Mouse (Mus musculus) midbrain, embryonic 12.5 days (tissue): ENCODE results near the gene Gys1. TPM values are rescaled to one million over a fixed set of nuclear protein-coding genes. Genes with fewer than 3 reads are reported as not detected.

Experiments used
- ATAC-seq: fragments of 200-750 bp; cut with Nextera tagmentation; 2 replicates; pipeline ENCODE4 v1.8.0; 2017; ENCODE audit warnings: low read depth, moderate TSS enrichment, moderate library complexity; ENCODE audit not compliant: low FRiP score
- H3K27ac ChIP-seq: fragments of 300-500 bp; sonication (generic); replicated peaks from 2 replicates; pipeline ENCODE4 v1.5.1; 2016; ENCODE audit warnings: mild to moderate bottlenecking
- H3K27me3 ChIP-seq: fragments of 300-500 bp; sonication (generic); 2 replicates; pipeline ENCODE4 v1.6.1; 2016; ENCODE audit warnings: mild to moderate bottlenecking
- H3K36me3 ChIP-seq: fragments of 300-500 bp; sonication (generic); 2 replicates; pipeline ENCODE4 v1.6.1; 2016
- H3K4me1 ChIP-seq: fragments of 300-500 bp; sonication (generic); 2 replicates; pipeline ENCODE4 v1.6.1; 2016
- H3K4me2 ChIP-seq: fragments of 300-500 bp; sonication (generic); replicated peaks from 2 replicates; pipeline ENCODE4 v1.6.1; 2016; ENCODE audit warnings: mild to moderate bottlenecking, moderate library complexity
- H3K4me3 ChIP-seq: fragments of 300-500 bp; sonication (generic); 2 replicates; pipeline ENCODE4 v1.5.1; 2016; ENCODE audit warnings: mild to moderate bottlenecking
- H3K9ac ChIP-seq: fragments of 300-500 bp; sonication (generic); replicated peaks from 2 replicates; pipeline ENCODE4 v1.6.1; 2016; ENCODE audit warnings: mild to moderate bottlenecking, moderate library complexity
- H3K9me3 ChIP-seq: fragments of 300-500 bp; sonication (generic); 2 replicates; pipeline ENCODE4 v1.6.1; 2016; ENCODE audit warnings: mild to moderate bottlenecking
- WGBS: fragments of 180-500 bp; shearing (Covaris S2); methylation state at CpG from one replicate; pipeline ENCODE4 v1.1.7; 2016; 5-methylcytosine and 5-hydroxymethylcytosine counted together
- microRNA-seq: library from miRNA; unstranded; fragments of <30 nt; microRNA quantifications from one replicate; pipeline ENCODE4, GENCODE M21; 2017
- polyA plus RNA-seq: library from polyadenylated mRNA; unstranded; fragments of >200 nt; fragmentation: Nextera tagmentation; extraction: Ambion mirVana; gene quantifications from 2 replicates; pipeline ENCODE4 v1.2.1, GENCODE M21; 2016

The Gys1 gene
- polyA plus RNA-seq, 1 experiment from 2014 or later = 32.4 TPM

GRCm38 (mm10) chr7:45488293-45489204 lies 53.9 kb downstream of the Gys1 start, which contains the start of gene Dhdh:
Gene Dhdh, minus strand, starts transcription at chr7:45488805.
- WGBS = 5% methylated on average over 38 of the region's 38 CpGs
- H3K9me3 ChIP-seq = no peaks in the 10 kb centered on the region
- ATAC-seq = peak; percentile 57
- peak within 1 kb of the TSS; percentile 62 for H3K27ac ChIP-seq
- peak within 1 kb of the TSS; percentile 63 for H3K9ac ChIP-seq
- peak within 1 kb of the TSS; percentile 48 for H3K4me3 ChIP-seq
- H3K4me2 ChIP-seq = peak within 1 kb of the TSS; percentile 66
- H3K36me3 ChIP-seq = peaks cover 9% of the 10 kb centered on the region
- peaks cover 13% of the 10 kb centered on the region; the same call in 1 of the 2 replicates for H3K4me1 ChIP-seq
- H3K27me3 ChIP-seq = no peaks in the 10 kb centered on the region

DNA sequence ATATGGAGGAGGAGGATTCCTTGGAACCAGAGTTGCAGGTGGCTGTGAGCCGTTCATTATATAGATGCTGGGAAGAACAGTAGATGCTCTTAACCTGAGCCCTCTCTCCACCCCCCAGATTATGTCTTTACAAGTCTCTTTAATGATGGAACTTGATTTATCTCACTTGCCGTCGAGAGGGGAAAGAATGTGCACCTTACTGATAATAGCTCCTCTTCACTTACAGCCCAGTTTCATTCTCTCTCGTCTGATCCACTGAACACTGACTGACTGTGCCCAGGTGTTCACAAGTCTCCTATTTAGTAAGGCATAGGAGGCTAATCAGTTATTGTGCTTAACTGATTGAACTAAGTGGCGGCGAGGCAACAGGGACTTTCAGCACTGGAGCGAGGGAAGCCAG lies 54.9 kb downstream of the Gys1 start:
- ATAC-seq = no peak
- H3K9me3 ChIP-seq = no peaks in the 10 kb centered on the region
- no peak overlapping the region for H3K27ac ChIP-seq
- no peak overlapping the region for H3K4me3 ChIP-seq
- H3K4me1 ChIP-seq = peaks cover 13% of the 10 kb centered on the region; the same call in 1 of the 2 replicates
- H3K9ac ChIP-seq = no peak overlapping the region
- WGBS = 88% methylated on average over 7 of the region's 7 CpGs
- peaks cover 20% of the 10 kb centered on the region for H3K36me3 ChIP-seq
- H3K4me2 ChIP-seq = no peak overlapping the region
- no peaks in the 10 kb centered on the region for H3K27me3 ChIP-seq

DNA sequence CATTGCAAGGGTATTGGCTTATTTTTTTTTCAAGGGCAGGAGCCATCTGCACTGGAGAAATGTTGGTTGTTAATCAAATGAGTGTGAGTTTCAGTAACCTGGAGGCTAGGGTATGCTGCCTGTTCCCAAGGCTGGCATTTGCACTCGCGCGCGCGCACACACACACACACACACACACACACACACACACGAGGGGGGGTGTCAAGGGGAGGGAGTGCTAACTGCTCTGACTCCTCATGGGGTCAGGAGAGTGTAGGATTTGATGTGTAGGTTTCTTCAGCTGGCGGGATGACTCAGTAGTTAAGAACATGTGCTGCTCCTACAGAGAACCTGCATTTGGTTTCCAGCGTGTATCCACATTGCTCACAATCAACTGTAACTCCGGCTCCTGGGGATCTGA lies 56.2 kb downstream of the Gys1 start:
- no peaks in the 10 kb centered on the region for H3K9me3 ChIP-seq
- H3K36me3 ChIP-seq = peaks cover 32% of the 10 kb centered on the region
- WGBS = 41% methylated on average over 9 of the region's 9 CpGs
- no peaks in the 10 kb centered on the region for H3K27me3 ChIP-seq
- ATAC-seq = no peak
- H3K4me3 ChIP-seq = no peak overlapping the region
- H3K4me2 ChIP-seq = no peak overlapping the region
- no peak overlapping the region for H3K9ac ChIP-seq
- H3K4me1 ChIP-seq = peaks cover 13% of the 10 kb centered on the region; the same call in 1 of the 2 replicates
- no peak overlapping the region for H3K27ac ChIP-seq

DNA sequence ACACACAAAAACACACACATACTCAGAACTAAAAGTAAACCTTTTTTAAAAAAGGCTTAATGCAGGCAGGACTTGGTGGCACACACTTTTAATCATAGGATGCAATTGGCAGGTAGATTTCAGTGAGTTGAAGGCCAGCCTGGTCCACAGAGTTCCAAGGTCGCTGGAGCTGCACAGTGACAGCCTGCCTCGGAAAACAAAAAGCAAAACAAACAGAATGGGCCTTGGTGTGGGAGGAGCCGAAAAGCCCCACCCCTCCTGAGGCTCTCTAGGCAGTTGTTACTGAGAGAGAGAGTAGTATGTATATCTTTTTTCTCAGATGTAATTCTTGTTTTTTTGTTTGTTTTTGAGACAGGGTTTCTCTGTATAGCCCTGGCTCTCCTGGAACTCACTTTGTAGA lies 56.6 kb downstream of the Gys1 start:
- Histone ChIP-seq H3K4me2 (no peak overlapping the region), H3K27ac (no peak overlapping the region), H3K4me3 (no peak overlapping the region), H3K27me3 (no peaks in the 10 kb centered on the region), H3K9me3 (no peaks in the 10 kb centered on the region), H3K4me1 (peaks cover 13% of the 10 kb centered on the region; the same call in 1 of the 2 replicates), H3K36me3 (peaks cover 36% of the 10 kb centered on the region), H3K9ac (no peak overlapping the region)
- 19% methylated on average over 3 of the region's 3 CpGs for WGBS
- no peak for ATAC-seq

- H3K27ac ChIP-seq = no peak overlapping the region
- H3K9me3 ChIP-seq = no peaks in the 10 kb centered on the region
- no peaks in the 10 kb centered on the region for H3K27me3 ChIP-seq
- no peak for ATAC-seq
- no peak overlapping the region for H3K9ac ChIP-seq
- 93% methylated on average over 8 of the region's 8 CpGs for WGBS
- no peak overlapping the region for H3K4me3 ChIP-seq
- H3K4me2 ChIP-seq = no peak overlapping the region
- H3K36me3 ChIP-seq = peaks cover 45% of the 10 kb centered on the region
- H3K4me1 ChIP-seq = peaks cover 13% of the 10 kb centered on the region; the same call in 1 of the 2 replicates
Measured at GRCm38 (mm10) chr7:45492225-45492844, 57.7 kb downstream of the Gys1 start.

DNA sequence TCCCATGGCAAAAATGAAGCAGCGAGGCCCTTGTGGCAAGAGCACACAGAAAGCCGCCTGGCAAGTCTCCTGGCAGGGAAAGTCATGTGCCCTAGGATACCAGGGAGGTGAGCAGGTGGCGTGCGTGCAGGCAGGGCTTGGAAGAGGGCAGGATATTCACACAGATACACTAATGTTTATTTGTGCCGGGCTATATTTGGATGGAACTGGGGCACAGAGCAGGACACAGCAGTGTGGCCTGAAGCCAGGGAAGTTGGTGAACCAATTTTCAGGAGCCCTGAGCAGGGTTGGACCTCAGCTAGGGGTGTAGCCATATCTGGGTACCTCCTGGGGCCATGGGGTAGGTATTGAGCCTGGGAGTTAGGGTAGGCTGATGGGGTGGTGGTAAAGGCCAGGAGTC lies 58.3 kb downstream of the Gys1 start:
- WGBS = 95% methylated on average over 5 of the region's 5 CpGs
- Histone ChIP-seq H3K27me3 (no peaks in the 10 kb centered on the region), H3K36me3 (peaks cover 51% of the 10 kb centered on the region), H3K4me2 (no peak overlapping the region), H3K27ac (no peak overlapping the region), H3K9ac (no peak overlapping the region), H3K9me3 (no peaks in the 10 kb centered on the region), H3K4me1 (peaks cover 13% of the 10 kb centered on the region; the same call in 1 of the 2 replicates), H3K4me3 (no peak overlapping the region)
- no peak for ATAC-seq

DNA sequence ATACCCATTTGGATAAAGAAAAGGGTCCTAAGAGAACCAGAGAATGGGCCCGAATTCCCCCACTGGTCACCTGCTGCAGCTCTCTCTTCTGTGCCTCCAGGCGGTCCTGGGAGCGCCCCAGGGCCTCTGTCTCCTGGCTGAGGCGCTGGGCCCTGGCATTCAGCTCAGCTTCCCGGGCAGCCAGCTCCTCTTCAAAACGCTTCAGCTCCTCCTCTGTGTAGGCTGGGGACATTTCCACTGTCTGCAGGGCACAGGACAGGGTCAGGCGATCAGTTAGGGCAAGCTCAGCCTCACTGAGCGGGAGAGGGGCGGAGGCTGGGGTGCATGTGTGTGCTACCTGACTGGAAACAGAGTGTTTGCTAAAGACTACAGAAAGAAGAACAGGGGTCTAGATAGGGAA lies 59.9 kb downstream of the Gys1 start:
- no peak overlapping the region for H3K27ac ChIP-seq
- H3K4me2 ChIP-seq = no peak overlapping the region
- H3K4me3 ChIP-seq = no peak overlapping the region
- peaks cover 67% of the 10 kb centered on the region for H3K36me3 ChIP-seq
- H3K27me3 ChIP-seq = no peaks in the 10 kb centered on the region
- WGBS = 77% methylated on average over 9 of the region's 9 CpGs
- H3K4me1 ChIP-seq = peaks cover 5% of the 10 kb centered on the region; the same call in 1 of the 2 replicates
- no peak for ATAC-seq
- no peaks in the 10 kb centered on the region for H3K9me3 ChIP-seq
- H3K9ac ChIP-seq = no peak overlapping the region

DNA sequence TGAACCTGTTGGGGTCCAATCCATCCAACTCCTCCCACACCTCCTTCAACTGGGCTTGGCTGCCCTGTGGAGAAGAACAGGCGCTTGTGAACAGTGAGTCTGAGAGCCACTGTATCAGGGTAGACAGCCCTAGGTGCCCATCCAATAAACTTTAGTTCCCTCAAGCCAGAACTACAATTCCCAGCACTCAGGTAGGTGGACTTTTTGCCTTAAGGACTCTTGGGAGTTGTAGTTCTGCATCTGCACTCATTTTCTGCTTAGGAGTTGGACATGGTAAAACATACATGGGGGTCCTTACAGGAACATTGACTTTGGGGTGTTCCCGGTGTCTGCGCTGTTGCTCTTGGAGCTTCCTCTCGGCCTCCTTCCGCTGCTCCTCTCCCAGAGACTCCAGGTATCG lies 63.8 kb downstream of the Gys1 start:
- WGBS = 95% methylated on average over 6 of the region's 6 CpGs
- Histone ChIP-seq H3K4me2 (no peak overlapping the region), H3K4me3 (no peak overlapping the region), H3K27ac (no peak overlapping the region), H3K4me1 (no peaks in the 10 kb centered on the region), H3K27me3 (no peaks in the 10 kb centered on the region), H3K9me3 (no peaks in the 10 kb centered on the region), H3K9ac (no peak overlapping the region), H3K36me3 (peaks cover 86% of the 10 kb centered on the region)
- no peak for ATAC-seq

Small RNAs within 50 kb of the gene (microRNA-seq; reads per million reads assigned to microRNA genes)
- gene Gm22133 = not detected

Other genes starting within 250 kb of the Gys1 start
- 0.63 and 0.75 TPM in 2 replicates for gene Ccdc155, start 230.0 kb upstream of the Gys1 start, polyA plus RNA-seq
- gene Dkkl1, start 222.7 kb upstream of the Gys1 start, polyA plus RNA-seq = 1.0 and 1.4 TPM in 2 replicates
- gene Tead2, start 219.1 kb upstream of the Gys1 start, polyA plus RNA-seq = 237 and 248 TPM in 2 replicates
- 1.3 and 1.7 TPM in 2 replicates for gene Cd37, start 195.7 kb upstream of the Gys1 start, polyA plus RNA-seq
- 0.14 TPM in 1 of 2 replicates, not detected in the other for gene Slc6a16, start 193.8 kb upstream of the Gys1 start, polyA plus RNA-seq
- not detected in 2 replicates for gene Slc6a21, start 157.3 kb upstream of the Gys1 start, polyA plus RNA-seq
- 7.9 and 8.2 TPM in 2 replicates for gene Trpm4, start 101.1 kb upstream of the Gys1 start, polyA plus RNA-seq
- gene Hrc, start 99.6 kb upstream of the Gys1 start, polyA plus RNA-seq = 0.24 TPM in 1 of 2 replicates, not detected in the other
- 15.0 and 15.4 TPM in 2 replicates for gene Ppfia3, start 67.8 kb upstream of the Gys1 start, polyA plus RNA-seq
- 2.6 and 2.9 TPM in 2 replicates for gene Lin7b, start 64.3 kb upstream of the Gys1 start, polyA plus RNA-seq
- 294 and 300 TPM in 2 replicates for gene Snrnp70, start 39.1 kb upstream of the Gys1 start, polyA plus RNA-seq
- gene Kcna7, start 29.2 kb upstream of the Gys1 start, polyA plus RNA-seq = not detected in 2 replicates
- 0.22 and 0.43 TPM in 2 replicates for gene Ntf5, start 21.1 kb upstream of the Gys1 start, polyA plus RNA-seq
- not detected in 2 replicates for gene Lhb, start 14.0 kb upstream of the Gys1 start, polyA plus RNA-seq
- 140 and 153 TPM in 2 replicates for gene Ruvbl2, start 3.3 kb downstream of the Gys1 start, polyA plus RNA-seq
- 5,715 and 6,077 TPM in 2 replicates for gene Ftl1, start 25.0 kb downstream of the Gys1 start, polyA plus RNA-seq
- gene Bax, start 32.1 kb downstream of the Gys1 start, polyA plus RNA-seq = 241 and 250 TPM in 2 replicates
- gene Tulp2, start 47.0 kb downstream of the Gys1 start, polyA plus RNA-seq = 0.22 TPM in 2 replicates
- not detected in 2 replicates for gene Gm45808, start 52.0 kb downstream of the Gys1 start, polyA plus RNA-seq
- gene Dhdh, start 54.0 kb downstream of the Gys1 start, polyA plus RNA-seq = 3.2 and 3.6 TPM in 2 replicates
- gene Nucb1, start 75.6 kb downstream of the Gys1 start, polyA plus RNA-seq = 102 and 106 TPM in 2 replicates
- 15.4 and 18.5 TPM in 2 replicates for gene Ppp1r15a, start 91.4 kb downstream of the Gys1 start, polyA plus RNA-seq
- gene Plekha4, start 91.5 kb downstream of the Gys1 start, polyA plus RNA-seq = 0.70 and 0.96 TPM in 2 replicates
- gene Hsd17b14, start 120.0 kb downstream of the Gys1 start, polyA plus RNA-seq = 0.78 TPM in 1 of 2 replicates, not detected in the other
- 23.2 and 23.8 TPM in 2 replicates for gene Bcat2, start 135.3 kb downstream of the Gys1 start, polyA plus RNA-seq
- not detected in 2 replicates for gene Fgf21, start 180.6 kb downstream of the Gys1 start, polyA plus RNA-seq
- not detected in 2 replicates for gene Fut1, start 182.4 kb downstream of the Gys1 start, polyA plus RNA-seq
- gene Izumo1, start 187.0 kb downstream of the Gys1 start, polyA plus RNA-seq = 0.18 and 0.31 TPM in 2 replicates
- gene Rasip1, start 192.6 kb downstream of the Gys1 start, polyA plus RNA-seq = 10.7 and 11.6 TPM in 2 replicates
- gene Mamstr, start 205.1 kb downstream of the Gys1 start, polyA plus RNA-seq = 2.3 and 2.7 TPM in 2 replicates
- 0.10 and 0.33 TPM in 2 replicates for gene Fut2, start 231.6 kb downstream of the Gys1 start, polyA plus RNA-seq
- gene Ntn5, start 249.2 kb downstream of the Gys1 start, polyA plus RNA-seq = 0.31 TPM in 1 of 2 replicates, not detected in the other